ENCODE assay signal across 8 mouse cellular contexts in genomic region chr3:96413581-96414125, GRCm38 (mm10). TPM values are rescaled to one million over a fixed set of nuclear protein-coding genes. Genes with fewer than 3 reads are reported as not detected.
DNase-seq lines count a peak whose midpoint lies in the region; ATAC-seq lines count a peak whose summit lies in the region.

No protein-coding gene starts in this region.

- peak overlapping the region; percentile 86 for H3K4me2 ChIP-seq in kidney, embryonic 15.5 days
- peak overlapping the region; percentile 64 for H3K4me2 ChIP-seq in hindbrain, embryonic 14.5 days (replicated peaks)
- H3K4me2 ChIP-seq in midbrain, embryonic 13.5 days (replicated peaks): peak overlapping the region; percentile 80

- no peak overlapping the region for H3K27ac ChIP-seq in kidney, embryonic 15.5 days
- H3K27ac ChIP-seq in hindbrain, embryonic 14.5 days: peak overlapping the region; percentile 83; the same call in 1 of the 2 replicates
- H3K27ac ChIP-seq in midbrain, embryonic 13.5 days: no peak overlapping the region

- H3K27me3 ChIP-seq in kidney, embryonic 15.5 days: peaks cover 29% of the 10 kb centered on the region
- H3K27me3 ChIP-seq in hindbrain, embryonic 14.5 days (ENCODE audit: control insufficient read depth, insufficient read depth, low read length): peaks cover 32% of the 10 kb centered on the region
- H3K27me3 ChIP-seq in midbrain, embryonic 13.5 days: peaks cover 33% of the 10 kb centered on the region

- no peak for DNase-seq in kidney, postnatal 14 days
- peak; percentile 6 for DNase-seq in NIH3T3 (ENCODE audit: low read depth)
- DNase-seq in hindbrain, embryonic 14.5 days (ENCODE audit: low spot score): no peak
- DNase-seq in left cerebral cortex, adult 11 months (ENCODE audit: low spot score): no peak
- DNase-seq in testis, postnatal 10 days (ENCODE audit: low spot score): no peak
- no peak for DNase-seq in testis, postnatal 14 days (ENCODE audit: low spot score)

- peaks cover 24% of the 10 kb centered on the region for H3K4me1 ChIP-seq in kidney, embryonic 15.5 days
- 0 out of 2 replicates have a peak, but pooled peaks cover 3% of the 10 kb centered on the region for H3K4me1 ChIP-seq in hindbrain, embryonic 14.5 days (replicated peaks; ENCODE audit: control insufficient read depth, insufficient read depth, low read length)
- H3K4me1 ChIP-seq in midbrain, embryonic 13.5 days (replicated peaks): peaks cover 16% of the 10 kb centered on the region

- peak overlapping the region; percentile 74 for H3K4me3 ChIP-seq in kidney, embryonic 15.5 days (replicated peaks)
- peak overlapping the region; percentile 50 for H3K4me3 ChIP-seq in hindbrain, embryonic 14.5 days (replicated peaks; ENCODE audit: low read length)
- peak overlapping the region; percentile 60 for H3K4me3 ChIP-seq in midbrain, embryonic 13.5 days (replicated peaks)

- no peaks in the 10 kb centered on the region for H3K36me3 ChIP-seq in kidney, embryonic 15.5 days
- H3K36me3 ChIP-seq in hindbrain, embryonic 14.5 days (replicated peaks; ENCODE audit: control insufficient read depth, insufficient read depth): no peaks in the 10 kb centered on the region
- H3K36me3 ChIP-seq in midbrain, embryonic 13.5 days: no peaks in the 10 kb centered on the region

- 65% methylated on average over 9 of the region's 9 CpGs for WGBS in kidney, embryonic 15.5 days
- WGBS in hindbrain, embryonic 14.5 days: 51% methylated on average over 9 of the region's 9 CpGs
- WGBS in midbrain, embryonic 13.5 days: 43% methylated on average over 9 of the region's 9 CpGs

- no peaks in the 10 kb centered on the region for H3K9me3 ChIP-seq in kidney, embryonic 15.5 days (replicated peaks)
- H3K9me3 ChIP-seq in hindbrain, embryonic 14.5 days (ENCODE audit: control insufficient read depth, low read length): no peaks in the 10 kb centered on the region
- no peaks in the 10 kb centered on the region for H3K9me3 ChIP-seq in midbrain, embryonic 13.5 days

- no peak overlapping the region; the same call in 1 of the 2 replicates for H3K9ac ChIP-seq in kidney, embryonic 15.5 days
- peak overlapping the region; percentile 76; the same call in 1 of the 2 replicates for H3K9ac ChIP-seq in hindbrain, embryonic 14.5 days
- peak overlapping the region; percentile 85; the same call in 1 of the 2 replicates for H3K9ac ChIP-seq in midbrain, embryonic 13.5 days (replicated peaks)

- no peak for ATAC-seq in kidney, embryonic 15.5 days (replicated peaks; ENCODE audit: low FRiP score)
- no peak for ATAC-seq in hindbrain, embryonic 14.5 days (ENCODE audit: low FRiP score)
- ATAC-seq in midbrain, embryonic 13.5 days: no peak

RNA-seq across cellular contexts. Expression of gene BC107364, which starts 38.5 kb away (rescaled TPM):
- polyA plus RNA-seq in kidney, embryonic 15.5 days (2015; fragmentation: Nextera tagmentation; extraction: Ambion mirVana): 0.15 TPM in 1 of 2 replicates, not detected in the other
- not detected in 2 replicates for polyA plus RNA-seq in hindbrain, embryonic 14.5 days (2014; fragmentation: Nextera tagmentation; extraction: Ambion mirVana)
- not detected in 2 replicates for polyA plus RNA-seq in midbrain, embryonic 13.5 days (2015; fragmentation: Nextera tagmentation; extraction: Ambion mirVana)
